Comparison of ENCODE assay signal across 8 mouse cellular contexts in the genomic region with DNA sequence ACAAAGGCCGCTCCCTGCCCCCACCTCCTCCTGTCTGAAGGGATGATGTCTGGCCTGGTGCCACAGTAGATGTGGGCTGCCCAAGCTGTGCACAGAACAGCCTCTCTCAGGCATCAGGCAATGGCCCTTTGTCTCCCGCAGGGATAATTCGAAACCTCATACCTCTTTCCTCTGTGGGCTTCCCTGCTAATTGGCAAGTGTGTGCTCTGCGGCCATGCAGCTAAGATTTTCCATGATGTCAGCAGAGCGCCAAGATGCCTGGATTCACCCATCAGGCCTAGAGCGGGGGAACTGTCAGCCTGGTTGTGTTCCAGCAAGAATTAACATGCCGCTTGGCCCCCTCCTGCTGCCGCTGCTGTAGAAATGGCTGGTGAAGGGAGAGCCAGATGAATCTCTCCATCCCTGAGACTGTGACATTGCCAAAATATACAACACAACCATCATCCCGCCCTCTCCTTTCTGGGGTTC. TPM values are rescaled to one million over a fixed set of nuclear protein-coding genes. Genes with fewer than 3 reads are reported as not detected.
DNase-seq lines count a peak whose midpoint lies in the region; ATAC-seq lines count a peak whose summit lies in the region.

No protein-coding gene starts in this region.

- peak overlapping the region; percentile 29 for H3K4me2 ChIP-seq in heart, embryonic 12.5 days
- H3K4me2 ChIP-seq in neural tube, embryonic 14.5 days (ENCODE audit: low read depth, low read length): peak overlapping the region; percentile 23; the same call in 1 of the 2 replicates

- H3K36me3 ChIP-seq in heart, embryonic 12.5 days: no peaks in the 10 kb centered on the region
- no peaks in the 10 kb centered on the region for H3K36me3 ChIP-seq in neural tube, embryonic 14.5 days (ENCODE audit: control insufficient read depth, insufficient read depth, low read length)

- H3K4me1 ChIP-seq in heart, embryonic 12.5 days (replicated peaks): peaks cover 17% of the 10 kb centered on the region
- peaks cover 27% of the 10 kb centered on the region for H3K4me1 ChIP-seq in neural tube, embryonic 14.5 days (ENCODE audit: control insufficient read depth, insufficient read depth, low read length)

- no peak overlapping the region for H3K27ac ChIP-seq in heart, embryonic 12.5 days (ENCODE audit: poor library complexity, severe bottlenecking)
- H3K27ac ChIP-seq in neural tube, embryonic 14.5 days (ENCODE audit: low read depth, low read length): peak overlapping the region; percentile 81

- peaks cover 29% of the 10 kb centered on the region for H3K27me3 ChIP-seq in heart, embryonic 12.5 days (replicated peaks)
- no peaks in the 10 kb centered on the region for H3K27me3 ChIP-seq in neural tube, embryonic 14.5 days (ENCODE audit: control insufficient read depth, insufficient read depth, low read length)

- ATAC-seq in heart, embryonic 12.5 days (ENCODE audit: insufficient number of reproducible peaks, low FRiP score): 0 out of 2 replicates have a peak, but pooled peaks have one; percentile 9
- peak; percentile 82 for ATAC-seq in neural tube, embryonic 14.5 days (ENCODE audit: low read depth)
- ATAC-seq in megakaryocyte-erythroid progenitor cell, adult 5-6 weeks (replicated peaks; ENCODE audit: low FRiP score, low TSS enrichment, poor library complexity, severe bottlenecking): no peak

- no peak overlapping the region for H3K4me3 ChIP-seq in heart, embryonic 12.5 days
- no peak overlapping the region for H3K4me3 ChIP-seq in neural tube, embryonic 14.5 days (ENCODE audit: low read depth, low read length)

- H3K9ac ChIP-seq in heart, embryonic 12.5 days: no peak overlapping the region; the same call in 1 of the 2 replicates
- peak overlapping the region; percentile 39; the same call in 1 of the 2 replicates for H3K9ac ChIP-seq in neural tube, embryonic 14.5 days (replicated peaks; ENCODE audit: low read depth, low read length)

- 12% methylated on average over 9 of the region's 9 CpGs for WGBS in heart, embryonic 12.5 days
- 5% methylated on average over 9 of the region's 9 CpGs for WGBS in neural tube, embryonic 14.5 days

- H3K9me3 ChIP-seq in heart, embryonic 12.5 days (replicated peaks): no peaks in the 10 kb centered on the region
- no peaks in the 10 kb centered on the region for H3K9me3 ChIP-seq in neural tube, embryonic 14.5 days (ENCODE audit: control insufficient read depth, low read length)

- DNase-seq in heart, adult 9 months (ENCODE audit: low spot score in 2 of 2): no peak
- DNase-seq in cerebellum, postnatal 14 days: peak; percentile 80 to 87
- peak; percentile 41 to 56 for DNase-seq in frontal cortex, postnatal 25 days (ENCODE audit: low spot score in 2 of 2)
- DNase-seq in layer of hippocampus, postnatal 36 days: peak; percentile 67 to 72
- no peak for DNase-seq in gastrocnemius, postnatal 10 days

RNA-seq across cellular contexts. Expression of a gene that starts 25.7 kb away (rescaled TPM):
- 7.6 and 8.2 TPM in 2 replicates for polyA plus RNA-seq in heart, embryonic 12.5 days (2016; fragmentation: Nextera tagmentation; extraction: Ambion mirVana)
- 10 to 100 TPM; 67.5 to 75.6 TPM for total RNA-seq in layer of hippocampus, postnatal 36 days (2021)
- 30.6 and 32.5 TPM in 2 replicates for polyA plus RNA-seq in neural tube, embryonic 14.5 days (2014; fragmentation: Nextera tagmentation; extraction: Ambion mirVana)
- 27.1 and 32.2 TPM in 2 replicates for total RNA-seq in megakaryocyte-erythroid progenitor cell, adult 5-6 weeks (2014; fragmentation: Nextera tagmentation)
- total RNA-seq in megakaryocyte-erythroid progenitor cell, adult 5-6 weeks (2017): 15.8 and 18.0 TPM in 2 replicates
- total RNA-seq in gastrocnemius, postnatal 10 days (2021): 10 to 100 TPM; 20.5 to 25.8 TPM

Comparison
In these comparisons a context has a peak if more than half of its experiments do, and no peak if none do; other contexts are left out.
1. DNase-seq: peak in cerebellum, postnatal 14 days (2 of 2), frontal cortex, postnatal 25 days (2 of 2) and layer of hippocampus, postnatal 36 days (2 of 2); none in heart, adult 9 months (0 of 2) and gastrocnemius, postnatal 10 days (single experiment).